Mouse (Mus musculus) lung, postnatal 25 days (tissue): Measurements from ENCODE around the gene Maats1.
A peak's percentile ranks its signal among the peaks of the same experiment; 100 is the strongest.

Experiments
- DNase-seq: peaks from one replicate; pipeline ENCODE4 v3.0.0; 2022; ENCODE audit warnings: low spot score

Maats1 gene

DNA sequence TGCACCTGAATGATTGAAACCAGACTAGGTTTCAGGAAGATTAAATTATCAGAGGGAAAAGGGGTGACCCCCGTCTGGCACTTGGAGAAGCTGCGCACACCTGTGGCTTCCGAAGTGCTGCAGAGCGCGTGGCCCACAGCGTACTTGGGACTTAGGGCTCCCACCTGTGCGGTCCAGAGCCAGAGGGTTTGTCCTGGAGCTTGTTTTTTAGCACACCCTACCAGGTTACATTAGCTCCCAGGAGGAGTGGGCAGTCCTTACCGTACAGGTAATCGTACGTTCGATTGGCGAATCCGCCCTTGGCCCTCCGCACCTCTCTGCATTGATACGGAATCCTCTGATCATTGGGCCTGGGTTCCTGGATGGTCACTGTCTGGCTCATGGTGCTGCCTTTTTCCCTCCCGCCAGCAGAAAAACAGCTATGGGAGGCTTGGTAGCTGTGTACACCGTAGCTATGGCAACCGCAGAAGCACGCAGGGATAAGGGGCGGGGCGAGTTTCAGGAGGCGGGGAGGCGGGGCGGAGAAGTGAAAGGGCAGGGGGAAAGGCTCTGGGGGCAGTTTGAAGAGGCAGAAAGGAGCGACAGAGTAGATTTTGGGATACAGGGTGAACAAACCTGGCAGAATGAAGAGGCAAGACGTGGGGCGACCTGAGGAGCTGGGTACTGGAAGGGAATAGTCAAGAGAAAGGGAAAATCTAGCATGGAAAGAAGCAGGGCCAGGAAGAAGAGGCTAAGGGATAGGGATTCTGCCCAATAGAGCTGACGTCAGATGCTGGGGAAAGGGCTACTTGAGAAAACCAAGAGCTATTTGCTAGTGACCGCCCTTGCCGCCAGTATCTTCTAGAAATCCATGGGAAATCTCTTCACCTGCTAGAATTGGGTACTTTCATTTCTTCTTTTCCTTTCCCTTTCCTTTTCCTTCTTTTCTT, at the start of gene Maats1:
TSS of gene Maats1 (minus strand) at position 748 of the 929 bp plus-strand sequence.
- peak; percentile 83 for DNase-seq

DNA sequence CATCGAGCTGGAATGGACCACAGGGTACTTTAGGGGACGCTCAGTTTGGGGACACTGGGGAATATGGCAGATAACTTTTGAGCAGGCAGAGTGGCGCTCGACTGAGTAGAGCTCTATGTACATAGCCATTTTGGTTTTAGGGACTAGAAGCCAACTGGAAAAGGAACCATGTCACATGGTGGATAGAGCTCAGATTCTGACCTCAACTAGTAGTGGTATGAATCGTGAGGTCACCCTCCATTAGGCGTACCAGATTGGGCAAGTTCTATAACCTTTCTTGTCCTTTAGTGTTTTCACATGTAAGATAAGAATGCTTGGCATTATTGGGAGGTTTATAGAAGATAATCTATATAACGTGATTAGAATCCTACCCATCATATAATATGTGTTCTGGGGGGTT, 48.4 kb upstream of the Maats1 start:
- no peak for DNase-seq

DNA sequence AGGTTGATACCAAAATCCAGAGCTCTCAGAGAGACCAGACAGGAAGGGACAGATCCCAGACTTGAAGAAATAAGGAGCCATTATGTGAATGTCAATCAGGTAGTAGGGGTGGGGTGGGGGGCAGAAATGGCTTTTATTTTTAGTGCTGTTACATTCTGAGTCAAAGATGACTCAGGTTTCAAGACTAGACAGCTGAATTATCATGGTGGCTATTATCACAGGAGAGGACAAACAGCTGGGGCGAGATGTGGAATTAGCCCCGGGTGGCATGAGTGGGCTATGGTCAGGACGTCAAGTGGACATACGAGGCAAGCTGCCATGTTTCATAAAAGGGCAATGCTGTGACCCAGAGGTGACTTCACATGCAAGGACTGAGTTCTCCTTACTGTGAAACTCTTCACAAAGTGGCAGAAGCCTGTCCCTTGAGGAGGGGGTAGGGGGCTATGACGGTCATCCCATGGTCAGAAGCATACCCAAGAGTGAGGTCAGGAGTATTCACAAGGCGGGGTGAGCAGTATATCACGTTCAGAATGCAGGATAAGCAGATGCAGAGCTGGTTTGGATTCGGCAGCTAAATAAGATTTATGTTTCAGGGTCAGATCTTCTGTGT, 47.4 kb upstream of the Maats1 start:
- DNase-seq = no peak

DNA sequence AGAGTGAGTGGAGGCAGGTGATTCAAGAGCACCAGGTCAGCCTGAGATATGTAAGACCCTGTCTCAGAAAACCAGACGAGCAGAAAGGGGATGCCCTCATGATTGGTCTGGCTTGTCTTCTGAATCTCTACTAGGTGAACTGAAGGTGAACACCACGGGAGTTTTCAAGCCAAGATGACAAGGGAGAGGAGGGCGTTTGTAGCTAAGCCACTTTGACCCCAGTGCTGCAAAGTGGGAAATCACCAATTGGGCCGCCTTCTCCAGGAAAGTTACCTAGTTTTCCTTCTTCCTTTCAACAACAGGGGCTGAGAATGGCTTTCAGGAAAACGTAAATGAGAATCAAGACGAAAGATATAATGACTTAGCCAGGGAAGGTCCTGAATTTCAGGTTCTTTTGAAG, 46.8 kb upstream of the Maats1 start:
- no peak for DNase-seq

DNA sequence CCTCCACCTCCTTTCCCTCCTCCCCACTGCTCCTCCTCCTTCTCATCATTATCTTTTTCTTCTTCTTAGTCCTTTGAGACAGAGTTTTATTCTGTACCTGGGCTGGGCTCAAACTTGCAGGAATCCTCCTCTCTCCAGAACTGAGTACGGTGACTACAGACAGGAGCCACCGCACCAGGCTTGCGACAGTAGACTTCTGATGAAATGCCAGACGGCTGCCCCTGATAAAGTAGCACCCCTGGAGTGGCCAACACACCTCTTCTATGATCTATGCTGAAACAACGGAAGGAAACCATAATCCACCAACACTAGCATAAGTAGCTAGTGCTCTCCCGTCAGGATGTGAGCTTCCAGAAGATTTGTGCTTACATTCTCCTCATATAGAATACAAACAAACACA, 45.4 kb upstream of the Maats1 start:
- no peak for DNase-seq

DNA sequence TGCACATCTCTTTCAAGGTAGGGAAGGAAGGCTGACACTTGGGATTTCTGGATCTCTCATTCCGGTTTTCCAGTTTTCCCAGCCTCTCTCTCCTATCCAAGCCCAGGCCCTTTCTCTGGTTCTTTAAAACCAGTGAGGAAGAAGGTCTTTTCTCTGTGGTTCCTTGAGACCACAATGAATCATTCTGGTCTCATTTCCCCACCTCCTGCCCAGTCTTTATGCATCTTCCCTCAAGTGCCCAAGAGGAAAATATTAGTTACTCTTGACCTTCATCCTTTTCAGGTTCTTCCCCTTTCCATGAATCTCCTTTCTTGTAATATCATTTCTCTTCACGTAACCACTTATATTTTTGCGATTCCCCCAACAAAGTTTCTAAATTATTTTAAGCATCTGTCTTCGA, 43.8 kb upstream of the Maats1 start:
- DNase-seq = no peak

DNA sequence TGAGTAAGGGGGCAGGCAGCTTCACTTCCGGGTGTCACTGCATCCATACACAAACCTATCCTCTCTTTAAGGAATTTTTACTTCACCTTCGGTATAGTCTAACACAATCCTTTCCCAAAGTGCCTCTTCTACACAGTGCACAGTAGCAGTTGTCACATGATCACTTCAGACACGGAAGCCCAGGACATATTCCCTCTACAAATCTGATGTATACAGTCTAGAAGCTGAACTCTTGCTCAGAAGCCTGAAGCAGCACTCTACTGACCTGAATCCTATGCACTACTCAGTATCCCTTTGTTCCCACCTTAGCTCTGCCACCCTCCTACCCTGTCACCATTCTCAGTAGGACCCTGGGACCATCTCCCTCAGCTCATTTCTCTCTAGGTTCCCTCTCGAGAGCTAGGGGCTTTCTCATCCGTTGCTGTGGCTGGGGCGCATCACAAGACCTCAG, 43.3 kb upstream of the Maats1 start:
- no peak for DNase-seq

DNA sequence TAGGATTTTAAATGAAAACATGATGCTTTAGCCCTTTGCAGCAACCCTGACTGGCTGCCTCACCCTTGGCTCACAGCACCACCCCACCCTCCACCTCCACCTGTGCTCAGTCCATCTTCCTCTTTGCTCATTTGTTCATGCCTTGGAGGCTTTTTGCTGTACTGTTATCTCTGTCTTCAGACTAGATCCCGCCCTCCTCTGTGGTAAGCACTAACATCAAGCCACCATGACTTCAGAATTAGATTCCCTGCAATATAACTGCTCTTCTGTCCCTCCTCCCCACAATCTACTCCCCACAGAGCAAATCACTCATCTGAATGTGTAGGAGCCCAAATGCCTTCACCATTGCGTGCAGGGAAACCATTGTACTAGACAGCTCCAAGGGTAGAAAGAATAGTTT, 41.7 kb upstream of the Maats1 start:
- DNase-seq = no peak

DNA sequence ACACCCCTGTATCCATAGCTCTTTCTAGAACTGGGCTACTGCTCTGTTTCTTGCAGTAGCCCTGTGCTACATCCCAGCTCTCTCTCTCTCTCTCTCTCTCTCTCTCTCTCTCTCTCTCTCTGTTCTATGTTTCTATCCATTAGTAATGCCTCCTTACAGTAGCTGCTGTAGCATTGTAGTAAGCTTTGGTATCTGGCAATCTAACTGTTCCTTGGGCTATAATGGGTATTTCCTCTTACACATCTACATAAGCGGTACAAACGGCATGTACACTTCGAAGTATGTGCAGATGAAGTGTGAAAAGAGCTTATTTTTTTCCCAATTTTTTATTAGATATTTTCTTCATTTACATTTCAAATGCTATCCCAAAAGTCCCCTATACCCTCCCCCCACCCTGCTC, 38.0 kb upstream of the Maats1 start:
- no peak for DNase-seq

DNA sequence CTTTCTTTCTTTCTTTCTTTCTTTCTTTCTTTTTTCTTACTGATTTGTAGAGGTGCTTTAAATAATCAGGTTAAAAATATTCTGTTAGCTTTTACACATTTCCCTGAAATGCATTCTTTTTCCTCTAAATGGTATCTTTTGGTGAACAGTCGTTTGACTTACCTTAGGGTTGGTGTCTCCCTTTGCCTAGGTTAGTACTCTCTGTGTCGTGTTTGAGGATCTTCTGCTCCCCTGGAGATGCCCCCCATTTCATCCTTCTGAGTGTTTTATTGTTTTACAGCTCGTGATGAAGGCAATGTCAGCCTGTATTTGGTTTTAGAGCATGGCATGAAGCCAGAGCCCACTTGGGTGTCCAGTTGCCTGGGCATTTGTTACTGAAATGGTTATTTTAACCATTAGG, 37.5 kb upstream of the Maats1 start:
- DNase-seq = no peak

DNA sequence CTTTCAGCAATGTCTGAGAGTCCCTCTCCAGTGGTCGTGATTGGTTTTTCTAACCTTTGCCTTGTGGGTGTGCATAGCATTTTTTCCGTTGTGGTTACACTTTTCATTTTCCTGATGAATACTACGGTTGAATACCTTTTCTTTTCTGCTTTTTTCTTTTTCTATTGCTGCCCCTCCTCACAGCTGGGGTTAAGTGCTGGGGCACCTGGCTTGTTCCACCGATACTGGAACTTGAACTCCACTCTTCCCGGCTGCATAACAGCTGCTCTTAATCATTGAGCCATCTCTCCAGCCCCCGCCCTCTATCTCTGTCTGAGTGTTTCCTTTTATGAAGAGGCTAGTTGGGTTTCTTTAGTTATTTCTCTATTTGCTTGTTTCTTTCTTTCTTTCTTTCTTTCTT, 37.1 kb upstream of the Maats1 start:
- no peak for DNase-seq

DNA sequence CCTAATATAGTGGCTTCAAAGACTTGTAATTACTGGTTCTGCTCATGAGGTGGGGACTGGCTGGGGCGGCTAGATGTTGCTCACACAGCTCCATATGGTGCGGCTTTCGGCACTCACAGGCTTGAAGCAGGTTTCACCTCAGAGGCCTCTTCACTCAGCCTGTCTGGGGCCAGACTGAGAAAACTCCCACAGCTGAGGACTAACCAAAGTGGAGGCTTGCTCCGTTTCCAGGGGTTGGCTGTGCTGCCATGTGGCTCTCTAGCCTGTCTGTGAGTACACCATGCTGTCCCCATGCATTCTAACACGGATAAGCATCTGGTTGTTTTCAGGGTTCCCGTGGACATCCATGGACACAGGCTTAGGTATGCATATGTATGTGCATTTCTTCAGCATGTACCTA, 36.6 kb upstream of the Maats1 start:
- no peak for DNase-seq

DNA sequence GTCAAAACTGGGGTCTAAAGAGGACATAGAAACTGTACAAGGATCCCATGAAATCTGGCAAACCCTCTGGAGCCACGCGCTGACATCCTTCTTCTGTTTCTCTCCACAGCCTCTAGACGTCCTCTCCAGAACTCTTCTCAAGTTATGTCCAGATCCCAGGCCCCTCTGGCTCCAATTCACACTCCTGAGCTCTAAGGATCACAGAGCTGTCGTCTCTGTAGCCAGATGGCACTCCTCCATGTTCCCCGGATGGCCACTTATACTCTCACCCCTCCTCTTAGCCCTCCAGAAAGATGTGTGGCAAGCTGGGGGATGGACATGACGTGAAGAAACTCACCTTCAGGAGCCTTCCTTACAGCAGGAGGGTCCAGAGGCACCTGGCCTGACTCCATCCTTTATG, 35.6 kb upstream of the Maats1 start:
- no peak for DNase-seq

DNA sequence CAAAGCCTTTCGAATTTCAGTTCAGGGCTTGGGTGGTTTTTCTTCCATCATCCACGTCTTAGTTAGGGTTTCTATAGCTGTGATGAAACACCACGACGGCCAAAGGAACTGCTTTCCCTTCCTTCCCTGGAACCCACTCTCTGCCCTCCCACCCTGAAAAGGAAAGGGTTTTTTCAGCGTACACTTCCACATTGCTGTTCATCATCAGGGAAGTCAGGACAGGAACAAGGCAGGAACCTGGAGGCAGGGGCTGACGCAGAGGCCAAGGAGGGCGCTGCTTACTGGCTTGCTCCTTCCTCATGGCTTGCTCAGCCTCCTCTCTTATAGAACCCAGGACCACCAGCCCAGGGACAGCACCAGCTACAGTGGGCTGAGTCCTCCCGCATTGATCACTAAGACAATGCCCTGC, 34.9 kb upstream of the Maats1 start:
- DNase-seq = peak; percentile 11

DNA sequence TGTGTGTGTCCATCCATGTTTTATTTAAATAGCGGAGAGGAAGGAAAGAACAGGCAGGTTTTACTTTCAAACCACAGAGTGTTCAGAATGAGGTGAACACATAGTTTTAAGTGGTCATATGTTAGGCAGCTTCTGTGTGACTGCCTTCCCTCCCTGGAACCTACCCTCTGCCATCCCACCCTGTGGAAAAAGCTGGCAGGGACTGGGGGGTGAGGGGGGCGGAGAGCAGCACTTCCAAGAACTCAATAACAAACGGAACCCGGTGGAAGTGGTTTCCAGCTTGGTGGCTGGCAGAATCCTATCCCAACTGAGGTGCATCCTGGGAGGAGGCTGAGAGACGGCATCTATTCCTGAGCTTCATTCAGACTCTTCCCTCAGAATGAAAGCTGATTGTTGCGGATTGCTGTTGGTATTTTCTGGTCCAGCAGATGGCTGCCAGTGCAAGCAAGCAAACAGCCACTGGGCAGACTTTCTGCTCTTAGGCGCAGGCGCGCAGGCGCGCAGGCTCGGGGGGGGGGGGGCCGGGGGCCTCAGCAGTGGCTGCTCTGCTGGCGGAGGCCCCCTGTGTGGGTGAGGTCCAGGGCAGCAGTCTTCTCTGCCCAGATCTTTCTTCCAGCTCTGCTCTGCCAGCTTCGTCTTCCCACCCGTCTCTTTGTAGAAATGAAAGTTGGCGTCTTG, 34.4 kb upstream of the Maats1 start:
- peak; percentile 28 for DNase-seq

DNA sequence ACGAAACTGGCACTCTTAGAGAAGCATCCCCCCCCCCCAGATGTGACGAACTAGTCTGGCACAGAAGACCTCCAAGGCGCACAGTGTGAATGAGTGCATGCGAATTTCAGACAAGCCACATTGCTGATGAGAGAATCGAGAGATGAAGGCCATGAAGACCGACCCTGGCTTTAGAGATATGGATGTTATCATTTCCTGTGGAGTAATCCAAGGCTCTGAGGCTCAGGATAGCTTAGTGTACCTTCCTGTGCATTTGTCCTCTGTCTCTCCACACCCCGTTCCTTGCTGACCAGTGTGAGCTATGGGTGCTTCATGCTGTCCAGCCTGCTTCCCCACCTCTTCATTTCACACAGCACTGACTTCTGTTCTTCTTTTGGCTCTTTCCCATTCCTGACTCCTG, 33.2 kb upstream of the Maats1 start:
- DNase-seq = no peak

DNA sequence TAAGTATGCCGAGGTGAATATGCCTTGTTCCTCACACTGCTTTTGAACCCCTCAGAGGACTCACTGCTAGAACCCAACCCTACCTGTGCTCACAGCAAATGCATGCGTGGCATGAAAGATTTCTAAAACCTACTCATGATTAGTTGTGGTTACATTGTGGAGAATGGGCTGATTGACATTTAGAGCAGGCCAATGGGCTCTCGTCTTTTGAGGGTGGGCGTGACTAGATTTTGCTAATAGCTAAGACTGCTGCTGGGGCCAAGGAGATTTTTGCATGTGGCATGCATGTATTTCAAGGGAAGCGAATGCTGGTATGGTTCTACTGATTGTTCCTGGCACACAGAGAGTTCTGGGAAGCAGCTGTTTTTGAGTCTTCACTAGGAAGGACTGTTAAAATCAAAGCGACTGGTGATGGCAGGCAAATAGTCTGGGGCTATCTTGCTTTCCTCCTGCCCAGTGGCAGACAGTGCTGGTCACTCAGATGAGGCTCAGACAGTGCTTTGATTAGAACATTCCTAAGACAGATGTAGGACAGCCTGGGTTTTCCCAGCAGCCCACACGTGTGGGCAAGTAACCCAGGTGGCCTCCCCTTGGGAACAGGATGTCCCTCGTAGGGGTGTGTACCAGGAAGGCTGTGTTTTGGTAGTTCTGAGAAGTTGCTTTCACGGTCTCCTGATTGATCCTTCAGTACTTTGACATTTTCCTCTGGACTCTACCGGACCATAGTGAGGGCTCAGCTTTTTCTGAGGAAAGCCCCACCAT, 32.6 kb upstream of the Maats1 start:
- DNase-seq = no peak

DNA sequence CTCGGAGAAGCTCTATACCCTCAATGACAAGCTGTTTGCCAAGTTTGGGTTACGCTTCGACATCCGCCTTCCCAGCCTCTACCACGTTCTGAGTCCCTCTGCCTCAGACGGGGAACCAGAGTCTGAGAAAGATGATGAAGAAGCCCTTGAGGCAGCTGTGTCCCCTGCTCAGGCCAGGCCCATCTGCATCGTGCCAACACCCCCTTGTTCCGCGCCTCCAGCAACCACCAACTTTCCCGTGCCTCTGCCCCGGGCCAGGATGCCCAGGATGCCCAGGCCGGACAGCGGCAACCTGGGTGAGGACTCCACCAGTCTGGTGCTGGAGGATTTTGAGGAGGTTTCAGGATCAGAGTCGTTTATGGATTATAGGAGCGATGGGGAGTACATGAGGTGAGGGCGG, 32.0 kb upstream of the Maats1 start:
- DNase-seq = no peak

DNA sequence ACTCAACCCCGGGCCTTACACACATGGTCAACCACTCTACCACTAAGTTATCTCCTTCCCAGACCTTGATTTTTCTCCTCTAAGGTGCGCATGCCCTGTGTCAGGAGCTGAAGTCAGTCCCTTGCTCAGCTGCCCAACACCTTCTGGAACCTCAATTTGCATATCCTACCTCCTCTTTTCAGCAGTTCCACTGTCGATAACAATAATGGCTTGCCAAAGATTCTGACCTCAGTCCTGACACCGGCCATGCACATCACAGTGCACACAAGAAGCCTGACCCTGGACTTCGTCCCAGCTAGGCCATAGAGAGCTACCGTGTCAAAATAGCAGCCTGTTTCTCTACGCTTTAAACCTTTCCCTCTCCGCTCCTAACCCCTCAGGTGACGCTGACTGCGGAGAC, 31.5 kb upstream of the Maats1 start:
- DNase-seq = no peak

DNA sequence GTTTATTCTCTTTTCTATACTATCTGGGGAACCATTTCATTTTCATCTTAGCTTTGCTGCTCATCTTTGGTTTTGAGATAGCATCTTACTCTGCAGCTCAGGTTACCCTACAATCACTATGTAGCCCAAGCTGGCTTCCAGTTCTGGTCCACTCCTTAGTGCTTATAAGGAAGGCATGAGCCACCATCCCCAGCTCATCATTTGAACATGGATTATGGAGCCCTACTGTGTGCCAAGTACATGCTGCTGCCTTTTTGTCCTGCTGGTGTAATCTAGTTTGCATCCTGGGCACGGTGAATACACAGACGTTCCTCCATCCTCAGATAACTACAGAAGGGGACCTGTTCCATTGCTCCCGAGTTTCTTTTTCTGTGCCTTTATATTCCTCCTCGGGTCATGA, 30.9 kb upstream of the Maats1 start:
- no peak for DNase-seq

DNA sequence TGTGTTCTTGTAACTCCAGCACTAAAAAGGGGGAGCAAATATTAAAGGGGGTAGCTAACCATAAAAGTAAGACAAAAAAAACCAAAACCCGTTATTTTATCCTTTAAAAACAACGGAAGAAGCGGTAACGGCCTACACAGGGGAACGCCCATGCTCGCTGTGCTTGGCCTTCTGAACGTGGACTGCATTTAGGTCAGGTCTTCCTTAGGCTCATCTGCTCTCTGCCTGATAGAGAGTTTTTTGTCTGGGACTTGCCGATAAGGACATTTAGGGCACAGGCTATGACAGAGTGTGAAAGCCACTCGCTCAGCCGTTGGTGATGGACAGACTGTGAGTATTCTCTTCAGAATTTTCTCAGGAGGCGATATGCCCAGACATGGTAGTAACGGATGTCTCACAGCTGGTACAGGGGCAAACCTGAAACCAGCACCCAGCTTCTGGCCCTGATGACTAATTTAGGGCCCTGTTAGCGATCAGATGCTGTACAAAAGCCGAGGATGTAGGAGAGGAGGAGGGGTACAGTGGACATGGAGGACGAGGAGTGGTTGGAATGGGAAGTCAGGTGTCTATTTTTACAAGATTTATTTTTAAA, 29.9 kb upstream of the Maats1 start:
- no peak for DNase-seq
